Mouse (Mus musculus) skeletal muscle tissue, adult 2 months (tissue): ENCODE data around the gene Eng.

Experiments
- DNase-seq: peaks from one replicate; pipeline ENCODE4 v3.0.0-alpha.2; 2012; ENCODE audit warnings: low read depth, low spot score

The Eng gene

DNA sequence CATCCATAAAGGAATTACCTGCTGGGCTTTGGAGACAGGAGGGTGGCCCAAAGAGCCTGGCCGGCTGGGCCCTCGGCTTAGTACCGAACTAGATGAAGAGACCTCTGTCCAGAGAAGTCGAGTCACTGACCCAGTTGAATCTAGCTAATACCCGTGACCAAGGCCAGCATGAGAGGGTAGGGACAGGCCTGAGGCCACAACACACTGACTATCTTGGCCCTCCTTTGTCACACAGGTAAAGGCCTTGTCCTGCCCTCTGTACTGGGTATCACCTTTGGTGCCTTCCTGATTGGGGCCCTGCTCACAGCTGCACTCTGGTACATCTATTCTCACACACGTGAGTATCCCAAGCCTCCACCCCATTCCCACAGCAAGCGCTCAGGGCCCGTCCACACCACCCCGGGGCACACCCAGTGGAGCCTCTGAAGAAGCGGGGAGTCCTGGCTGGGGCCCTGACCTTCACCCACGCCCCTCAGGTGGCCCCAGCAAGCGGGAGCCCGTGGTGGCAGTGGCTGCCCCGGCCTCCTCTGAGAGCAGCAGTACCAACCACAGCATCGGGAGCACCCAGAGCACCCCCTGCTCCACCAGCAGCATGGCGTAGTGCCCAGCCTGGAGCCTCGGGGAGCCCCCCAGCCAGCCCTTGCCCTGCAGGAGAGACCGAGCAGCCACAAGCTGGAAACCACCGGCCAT is 34.7 kb downstream of the Eng start:
- DNase-seq, result no peak

GRCm38 (mm10) chr2:32681754-32682153 is 35.4 kb downstream of the Eng start:
- DNase-seq, result no peak

- DNase-seq, result peak; percentile 36
These were observed 36.5 kb downstream of the Eng start for GRCm38 (mm10) chr2:32682721-32683417.

DNA sequence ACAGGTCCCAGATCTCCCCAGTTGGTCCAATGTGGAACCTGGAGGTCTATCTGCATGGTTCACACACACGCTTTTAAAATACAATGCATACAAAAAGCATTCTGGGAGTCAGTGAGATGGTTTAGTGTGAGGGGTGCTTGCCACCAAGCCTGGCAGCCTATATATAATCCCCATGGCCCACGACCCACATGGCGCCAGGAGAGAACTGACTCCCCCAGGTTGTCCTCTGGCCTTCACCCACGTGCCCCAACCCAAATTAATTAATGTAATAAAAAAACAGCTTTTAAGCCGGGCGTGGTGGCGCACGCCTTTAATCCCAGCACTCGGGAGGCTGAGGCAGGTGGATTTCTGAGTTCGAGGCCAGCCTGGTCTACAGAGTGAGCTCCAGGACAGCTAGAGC is 37.3 kb downstream of the Eng start:
- no peak for DNase-seq

GRCm38 (mm10) chr2:32684681-32685428 is 38.5 kb downstream of the Eng start:
- DNase-seq, result no peak

GRCm38 (mm10) chr2:32685807-32686206 is 39.4 kb downstream of the Eng start:
- DNase-seq, result peak; percentile 54

DNA sequence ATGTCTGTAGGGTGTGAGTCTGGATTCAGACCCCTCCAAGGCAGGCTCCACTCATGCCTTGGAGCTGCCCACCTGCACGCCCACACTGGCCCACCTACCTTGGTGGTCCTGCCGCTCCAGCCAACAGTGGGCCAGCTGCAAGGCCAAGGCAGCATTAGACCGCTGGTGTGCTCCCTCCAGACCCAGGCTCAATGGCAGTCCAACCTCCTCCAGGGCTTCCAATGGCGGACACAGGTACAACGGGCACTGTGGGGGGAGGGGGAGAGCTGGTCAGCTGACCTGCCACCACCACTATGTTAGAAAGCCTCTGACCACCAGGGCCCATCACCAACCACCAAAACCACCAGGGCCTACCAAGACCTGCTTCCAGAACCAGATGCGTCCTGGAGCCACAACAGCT is 40.2 kb downstream of the Eng start:
- DNase-seq, result no peak

DNA sequence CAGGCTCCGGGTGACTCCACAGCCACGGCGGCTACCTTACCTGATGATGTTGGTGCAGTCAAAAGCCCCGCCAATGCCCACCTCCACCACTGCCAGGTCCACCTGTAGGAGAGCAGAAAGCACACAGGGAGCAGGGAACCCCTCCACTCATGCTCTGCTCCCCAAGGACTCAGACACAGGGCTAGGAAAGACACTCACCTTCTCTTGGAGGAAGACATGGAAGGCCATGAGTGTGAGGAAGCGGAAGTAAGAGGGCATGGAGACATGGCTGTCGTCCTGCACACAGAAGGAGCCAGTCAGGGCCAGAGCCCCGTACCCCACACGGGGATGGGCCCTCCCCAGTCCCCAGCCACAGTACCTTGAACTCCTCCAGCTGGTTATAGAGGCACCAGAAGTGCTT is 41.2 kb downstream of the Eng start:
- DNase-seq, result no peak

DNA sequence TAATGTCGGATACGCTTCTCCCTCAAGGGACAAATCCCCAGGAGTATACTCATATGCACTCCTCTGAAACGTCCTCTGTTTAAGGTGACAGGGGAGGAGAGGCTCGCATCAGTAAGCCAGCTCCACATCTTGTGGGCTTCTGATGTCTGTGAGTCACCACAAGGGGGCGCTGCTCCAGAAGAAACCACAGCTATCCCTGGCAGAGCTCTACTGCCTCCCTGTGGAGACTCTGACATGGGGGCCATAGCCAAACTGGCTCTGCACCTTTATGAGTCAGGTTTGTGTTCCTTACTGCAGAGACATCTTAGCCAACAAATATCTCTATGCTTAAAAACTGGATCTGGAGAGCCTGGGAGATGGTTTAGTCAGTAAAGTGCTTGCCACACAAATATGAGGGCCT is 43.0 kb downstream of the Eng start:
- DNase-seq, result peak; percentile 89

GRCm38 (mm10) chr2:32691041-32691440 is 44.6 kb downstream of the Eng start:
- DNase-seq, result no peak

GRCm38 (mm10) chr2:32692496-32692895 is 46.1 kb downstream of the Eng start:
- no peak for DNase-seq

DNA sequence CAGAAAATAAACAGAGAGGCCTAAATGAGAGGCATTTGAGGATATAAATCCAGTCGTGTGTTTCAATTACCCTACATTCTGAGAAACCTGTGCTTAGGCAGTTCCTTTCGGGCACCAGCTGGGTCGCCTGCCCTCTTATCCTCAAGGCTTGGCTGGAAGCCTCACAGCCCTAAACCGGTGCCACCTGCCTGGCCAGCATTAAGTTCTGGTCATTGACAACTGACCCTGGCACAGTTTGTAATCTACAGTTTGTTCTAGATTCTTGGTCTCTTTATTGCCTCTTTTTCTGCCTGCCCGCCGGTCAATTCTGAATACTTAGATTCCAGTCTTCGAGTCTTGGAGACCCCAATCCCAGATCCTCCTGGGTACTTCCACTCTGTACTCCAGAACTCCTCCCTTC is 46.9 kb downstream of the Eng start:
- DNase-seq, result no peak

DNA sequence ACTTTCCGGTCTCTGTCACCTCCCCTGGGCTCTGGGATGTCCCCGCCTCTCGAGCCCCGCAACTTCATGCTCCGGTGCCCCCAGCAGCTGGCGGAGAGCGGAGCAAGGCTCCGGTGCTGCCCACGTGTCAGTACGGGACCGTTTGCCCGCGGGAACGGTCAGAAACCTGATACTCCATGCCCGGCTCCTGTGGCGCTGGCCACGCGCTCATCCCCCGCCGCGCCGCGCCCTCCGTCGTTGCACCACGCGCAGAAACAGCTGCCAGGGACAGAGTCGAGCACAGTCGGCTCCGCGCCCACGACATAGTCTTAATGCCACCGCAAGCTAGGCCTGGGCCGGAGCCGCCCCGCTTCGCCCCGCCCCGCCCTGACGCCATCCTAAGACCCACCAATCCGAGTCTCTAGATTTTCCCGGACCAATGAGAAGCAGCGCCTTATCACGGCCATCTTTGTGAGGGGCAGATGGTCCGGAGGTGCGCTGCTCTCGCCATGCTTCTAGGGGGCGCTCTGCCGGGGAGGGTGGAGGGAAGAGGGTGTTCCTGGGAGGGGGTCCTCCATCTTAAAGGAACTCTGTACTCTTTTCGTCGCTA is 47.5 kb downstream of the Eng start:
- peak; percentile 98 for DNase-seq

DNA sequence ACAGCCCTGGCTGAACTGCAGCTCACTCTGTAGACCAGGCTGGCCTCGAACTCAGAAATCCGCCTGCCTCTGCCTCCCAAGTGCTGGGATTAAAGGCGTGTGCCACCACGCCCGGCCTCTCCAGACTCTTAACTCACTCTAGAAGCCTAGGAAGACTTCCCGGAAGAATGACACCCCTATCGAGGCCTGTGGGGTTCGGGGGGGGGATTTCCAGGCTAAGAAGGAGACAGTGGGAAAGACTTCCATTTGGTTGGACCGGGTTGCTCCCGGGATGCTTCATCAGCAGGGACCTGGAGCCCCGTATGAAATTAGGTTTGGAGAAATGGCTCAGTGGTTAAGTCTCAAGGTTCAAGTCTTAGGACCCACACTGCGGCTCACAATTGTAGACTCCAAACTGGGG is 48.3 kb downstream of the Eng start:
- no peak for DNase-seq

- no peak for DNase-seq
These were observed 53.3 kb downstream of the Eng start for GRCm38 (mm10) chr2:32699680-32700079.

DNA sequence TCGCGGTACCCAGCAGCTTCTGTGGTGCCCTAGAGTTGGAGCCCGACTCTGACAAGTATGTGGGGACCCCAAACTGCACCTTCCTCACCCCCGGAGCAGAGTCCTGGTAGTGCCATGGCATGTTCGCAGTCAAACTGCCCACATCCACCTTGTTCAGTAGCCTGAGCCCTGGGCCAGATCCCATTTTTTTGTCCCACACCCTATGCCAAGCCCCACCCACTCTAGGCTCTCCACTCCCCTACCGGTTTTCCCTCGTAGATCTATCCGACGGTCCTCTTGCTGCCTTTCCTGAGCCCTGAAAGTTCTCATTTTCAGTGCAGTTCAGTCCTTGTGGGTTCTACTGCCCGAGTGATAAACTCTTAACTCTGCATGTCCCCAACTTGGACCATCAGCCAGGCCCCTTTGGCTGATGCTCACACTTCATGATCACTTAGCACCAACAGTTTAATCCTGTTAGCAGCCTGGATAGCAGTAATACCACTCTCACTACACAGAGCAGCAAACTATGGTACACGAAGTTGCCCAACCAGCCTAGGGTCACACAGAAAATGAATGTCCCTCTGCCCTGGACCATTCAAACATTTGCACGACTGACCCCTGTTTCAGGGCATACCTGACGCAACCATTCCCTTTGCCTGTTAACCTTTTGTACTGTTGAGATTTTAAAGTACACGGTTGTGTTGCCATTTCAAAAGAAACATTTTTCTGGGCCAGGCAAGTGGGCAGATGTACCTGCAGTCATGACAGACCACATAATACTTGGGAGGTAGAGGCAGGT is 54.8 kb downstream of the Eng start:
- DNase-seq, result no peak

GRCm38 (mm10) chr2:32703046-32703445 is 56.7 kb downstream of the Eng start:
- no peak for DNase-seq

DNA sequence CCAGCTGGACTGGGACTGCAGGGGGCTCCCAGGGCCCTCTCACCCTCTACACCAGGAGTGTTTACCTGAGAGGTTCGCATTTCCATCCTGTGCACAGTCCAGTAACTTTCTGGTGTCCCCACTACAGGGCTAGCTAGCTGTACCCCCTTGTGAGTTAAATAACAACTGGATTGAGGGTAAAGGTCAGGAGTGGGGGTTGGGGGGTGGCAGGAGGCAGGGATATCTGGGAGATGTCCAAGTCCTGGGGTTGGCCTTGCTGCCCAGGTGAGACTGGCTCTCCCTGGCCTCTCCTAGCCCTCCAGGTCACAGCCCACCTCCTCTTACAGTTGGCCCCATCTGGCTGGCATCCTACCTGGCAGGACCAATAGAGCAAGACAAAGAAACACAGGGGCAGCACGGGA is 57.6 kb downstream of the Eng start, which contains the start of gene Fpgs:
Fpgs (minus strand) TSS at position 125 of the 401 bp plus-strand sequence.
- DNase-seq, result no peak

DNA sequence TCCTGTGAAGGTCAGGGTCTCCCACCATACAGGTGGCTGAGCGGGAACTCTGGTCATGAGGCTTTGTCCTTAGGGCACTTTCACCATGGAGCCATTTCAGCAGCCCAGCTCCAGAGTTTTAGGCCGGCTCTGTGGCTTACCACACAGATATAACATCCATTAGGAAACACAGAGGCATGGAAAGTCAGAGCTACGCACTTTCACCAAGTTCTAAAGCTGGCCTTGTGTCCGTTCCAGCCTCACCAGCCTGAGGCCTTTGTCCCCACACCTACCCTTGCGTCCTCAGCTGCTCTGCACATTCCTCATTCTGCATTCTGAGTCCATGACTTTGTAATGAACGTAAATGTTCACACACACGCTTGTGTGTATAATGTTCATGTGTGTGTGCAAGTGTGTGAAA is 58.6 kb downstream of the Eng start:
- DNase-seq, result no peak

GRCm38 (mm10) chr2:32706971-32707370 is 60.6 kb downstream of the Eng start:
- peak; percentile 54 for DNase-seq

GRCm38 (mm10) chr2:32708643-32709042 is 62.2 kb downstream of the Eng start:
- no peak for DNase-seq
